Mouse (Mus musculus): ENCODE measurements at regions not wholly inside any gene's neighbourhood (a gene's known extent, or its start where the extent isn't known, plus 50 kb on each side); places are given as distances from the start of the nearest gene placed in this dataset.

DNA sequence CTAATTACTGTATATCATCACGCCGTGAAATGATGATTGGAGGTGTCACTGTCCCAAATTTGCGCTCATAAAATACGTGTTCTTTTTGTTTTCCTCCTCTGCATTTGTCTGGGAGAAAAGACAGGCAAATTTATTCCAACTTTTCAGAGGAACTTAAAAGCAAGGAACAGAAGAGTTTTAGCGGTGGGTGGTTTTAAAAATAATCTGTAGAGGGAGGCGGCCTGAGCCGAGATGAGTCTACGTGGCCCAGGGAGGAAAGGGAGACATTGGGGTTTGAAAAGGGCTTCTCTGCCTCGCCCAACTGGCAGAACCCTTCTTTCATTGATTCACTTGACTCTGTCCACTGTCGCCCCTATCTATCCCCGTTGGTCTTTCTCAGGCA lies 68.4 kb downstream of the Dmrta2 start:
- no peak for TF ChIP-seq CTCF (IDR thresholded peaks at IDR 0.05 in 2 of 3, conservative IDR thresholded peaks at IDR 0.05 in 1 of 3; ENCODE audit: control insufficient read depth in 1 of 3, insufficient read depth in 1 of 3, low read depth in 2 of 3, low read length in 3 of 3, poor library complexity in 1 of 3, severe bottlenecking in 1 of 3)
- no peak for TF ChIP-seq POLR2A (IDR thresholded peaks at IDR 0.05; ENCODE audit: control insufficient read depth in 1 of 2, insufficient read depth in 1 of 2, low read depth in 1 of 2, low read length in 2 of 2, poor library complexity in 1 of 2)
- TF ChIP-seq RCOR1 (IDR thresholded peaks at IDR 0.05; ENCODE audit: low read depth, low read length) = no peak

All from MEL (cell line).